Mouse (Mus musculus) neural tube, embryonic 10.5 days (tissue): ENCODE data around the gene Olfr557.

Experiments used
- DNase-seq: peaks from one replicate; pipeline ENCODE4 v3.0.0-alpha.2; 2017; ENCODE audit warnings: low spot score; ENCODE audit errors: extremely low spot score

Olfr557 gene

GRCm38 (mm10) chr7:102695358-102696125 is at the start of gene Olfr557:
Gene Olfr557, plus strand, starts transcription at chr7:102695910.
- peak; percentile 33 for DNase-seq

- no peak for DNase-seq
Measured at GRCm38 (mm10) chr7:102658523-102658922, 37.2 kb upstream of the Olfr557 start, which contains the start of gene Olfr555. Gene Olfr555, plus strand, starts transcription at chr7:102658823.

DNA sequence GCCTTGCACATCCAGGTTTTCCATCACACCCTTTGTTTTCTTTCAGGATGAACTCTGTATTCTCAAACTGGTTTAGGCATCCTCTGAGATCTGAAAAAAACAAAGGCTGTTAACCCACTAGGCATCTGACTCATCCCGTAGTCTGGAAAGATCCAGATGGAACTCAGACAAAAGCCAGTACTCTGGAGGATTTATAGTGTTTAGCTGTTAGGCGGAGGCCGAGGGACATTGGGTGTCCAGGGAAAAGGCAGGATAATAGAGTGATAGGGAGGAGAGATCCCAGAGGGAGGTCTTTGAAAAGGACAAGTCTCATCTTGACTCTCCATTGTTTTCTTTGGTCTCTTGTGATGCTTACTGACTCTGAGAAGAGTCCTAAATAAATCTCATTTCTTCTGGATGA is 31.1 kb upstream of the Olfr557 start, which contains the start of gene Olfr556:
Gene Olfr556 (plus strand): TSS at position 301 of the 400 bp plus-strand sequence.
- DNase-seq = no peak

- no peak for DNase-seq
Measured at GRCm38 (mm10) chr7:102665378-102665777, 30.3 kb upstream of the Olfr557 start.

GRCm38 (mm10) chr7:102676225-102676624 is 19.5 kb upstream of the Olfr557 start:
- no peak for DNase-seq

DNA sequence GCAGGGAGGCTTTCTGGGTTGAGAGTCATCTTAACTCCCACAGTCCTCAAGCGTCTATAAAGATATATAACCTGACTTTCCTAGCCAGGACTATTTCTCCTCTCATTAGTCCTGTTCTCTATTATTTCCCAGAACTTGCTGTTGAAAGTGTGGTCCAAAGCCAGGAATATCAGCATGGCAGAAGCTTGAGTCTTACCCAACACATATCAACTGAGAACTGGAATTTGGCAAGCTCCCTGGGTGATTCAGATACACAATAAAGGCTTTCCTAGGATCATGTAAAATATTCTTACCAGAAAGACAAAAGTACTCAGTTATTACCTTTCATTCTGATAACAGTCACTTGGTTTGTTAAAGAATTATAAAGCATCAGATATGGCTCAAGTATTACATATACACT is 13.8 kb upstream of the Olfr557 start:
- no peak for DNase-seq

- peak; percentile 87 for DNase-seq
Measured at GRCm38 (mm10) chr7:102686944-102687501, 8.7 kb upstream of the Olfr557 start, which contains the start of gene Trim68. Gene Trim68, minus strand, starts transcription at chr7:102687327.

DNA sequence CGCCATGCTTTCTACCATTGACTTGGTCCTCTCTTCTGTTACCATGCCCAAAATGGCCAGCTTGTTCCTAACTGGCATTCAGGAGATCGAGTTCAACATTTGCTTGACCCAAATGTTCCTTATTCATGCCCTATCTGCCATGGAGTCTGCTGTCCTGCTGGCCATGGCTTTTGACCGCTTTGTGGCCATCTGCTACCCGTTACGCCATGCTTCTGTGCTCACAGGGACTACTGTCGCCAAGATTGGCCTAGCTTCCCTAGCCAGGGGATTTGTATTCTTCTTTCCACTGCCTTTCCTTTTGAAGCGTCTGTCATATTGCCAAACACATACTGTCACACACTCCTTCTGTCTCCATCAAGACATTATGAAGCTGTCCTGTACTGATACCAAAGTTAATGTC is 2.8 kb downstream of the Olfr557 start:
- DNase-seq = no peak

DNA sequence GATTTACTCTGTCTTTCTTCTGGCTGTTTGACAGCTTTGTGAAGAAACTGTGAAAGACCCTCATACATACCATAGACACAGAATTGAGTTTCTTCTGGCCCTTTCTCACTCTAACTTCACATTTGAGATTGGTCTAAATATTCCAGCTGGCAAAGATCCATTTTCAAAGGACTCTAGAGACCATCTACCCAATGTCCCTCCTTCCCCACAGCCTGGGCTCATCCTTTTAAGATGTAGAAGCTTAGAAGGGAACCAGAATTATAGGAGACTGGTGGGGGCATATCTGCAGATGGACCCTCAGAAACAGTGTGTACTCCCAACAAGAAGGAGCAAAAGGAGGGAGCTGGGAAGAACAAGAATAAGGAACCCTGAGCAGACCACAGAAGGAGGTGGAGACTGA is 6.2 kb downstream of the Olfr557 start, which contains the start of gene Olfr558:
Gene Olfr558 (plus strand): TSS at position 301 of the 400 bp plus-strand sequence.
- DNase-seq = no peak

DNA sequence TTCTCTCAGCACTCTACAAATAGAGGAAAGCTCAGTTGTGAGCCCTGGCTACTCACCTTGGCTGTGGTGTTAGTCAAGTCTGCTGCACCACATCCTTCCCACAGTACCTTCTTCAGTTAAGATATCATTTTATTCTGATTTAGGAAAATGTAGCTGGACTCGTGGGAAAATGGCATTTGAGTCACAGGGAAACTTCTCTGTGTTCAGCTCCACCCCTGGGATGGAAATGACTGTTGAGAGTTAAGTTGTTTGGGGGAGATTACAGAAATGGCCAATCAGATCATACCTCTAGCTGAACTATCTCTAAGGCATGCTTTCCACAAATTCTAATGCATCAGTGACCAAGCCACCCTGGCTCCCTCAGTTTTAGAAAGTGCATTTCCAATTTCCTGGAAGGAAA is 23.3 kb downstream of the Olfr557 start, which contains the start of gene Olfr33:
Gene Olfr33 (minus strand): TSS at position 101 of the 400 bp plus-strand sequence.
- DNase-seq = no peak

GRCm38 (mm10) chr7:102727391-102727790 is 31.7 kb downstream of the Olfr557 start, which contains the start of gene Olfr559:
Gene Olfr559, minus strand, starts transcription at chr7:102727491.
- DNase-seq = no peak

DNA sequence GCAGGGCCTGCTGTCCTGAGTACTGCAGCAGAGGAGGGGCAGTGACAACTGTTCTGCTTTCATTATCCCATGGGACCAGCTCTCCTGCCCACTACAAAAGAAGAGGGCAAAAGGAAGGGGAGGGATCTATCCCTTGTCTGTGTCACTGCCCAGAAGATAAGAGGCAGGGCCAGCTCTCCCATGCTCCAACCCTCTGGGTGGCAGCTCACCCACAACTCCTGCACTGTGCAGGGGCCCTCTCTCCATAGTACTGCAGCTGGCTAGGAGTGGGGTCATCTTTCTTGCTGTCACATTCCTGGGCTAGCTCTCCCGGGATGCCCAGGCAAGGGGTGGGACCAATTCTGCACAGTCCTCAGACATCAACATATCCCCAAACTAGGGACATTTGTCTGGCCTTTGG is 38.1 kb downstream of the Olfr557 start:
- DNase-seq = no peak

GRCm38 (mm10) chr7:102737705-102738104 is 42.0 kb downstream of the Olfr557 start:
- no peak for DNase-seq
